Mouse (Mus musculus) cerebellum, adult 9-11 months (tissue): ENCODE measurements around the gene Cldn13.
"Not testable (repeated sequence)": the region's sequence is repeated elsewhere in the genome, so short reads cannot be mapped to it uniquely, and the experiment has no call there.

Source experiments
- DNase-seq: peaks from one replicate; pipeline ENCODE4 v3.0.0; 2022

Cldn13 gene

GRCm38 (mm10) chr5:134915311-134915710, at the start of gene Cldn13:
TSS of gene Cldn13 (minus strand) at chr5:134915526.
- DNase-seq = no peak

DNA sequence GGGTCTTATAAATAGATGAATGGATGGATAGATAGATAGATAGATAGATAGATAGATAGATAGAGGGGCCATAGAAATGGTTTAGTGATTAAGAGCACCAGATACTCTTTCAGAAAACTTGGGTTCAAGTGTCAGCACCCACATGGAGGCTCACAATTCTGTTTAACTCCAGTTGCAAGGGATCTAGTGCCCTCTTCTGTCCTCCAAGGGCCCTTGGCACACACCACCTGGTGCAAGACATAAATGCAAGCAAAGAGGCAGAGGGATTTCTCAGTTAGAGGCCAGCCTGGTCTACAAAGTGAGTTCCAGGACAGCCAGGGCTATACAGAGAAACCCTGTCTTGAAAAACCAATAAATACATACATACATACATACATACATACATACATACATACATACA, 49.3 kb upstream of the Cldn13 start:
- DNase-seq = not testable (repeated sequence)

GRCm38 (mm10) chr5:134963546-134963945, 48.2 kb upstream of the Cldn13 start:
- DNase-seq = no peak

- DNase-seq = no peak
These were observed 46.2 kb upstream of the Cldn13 start for GRCm38 (mm10) chr5:134961519-134961918.

DNA sequence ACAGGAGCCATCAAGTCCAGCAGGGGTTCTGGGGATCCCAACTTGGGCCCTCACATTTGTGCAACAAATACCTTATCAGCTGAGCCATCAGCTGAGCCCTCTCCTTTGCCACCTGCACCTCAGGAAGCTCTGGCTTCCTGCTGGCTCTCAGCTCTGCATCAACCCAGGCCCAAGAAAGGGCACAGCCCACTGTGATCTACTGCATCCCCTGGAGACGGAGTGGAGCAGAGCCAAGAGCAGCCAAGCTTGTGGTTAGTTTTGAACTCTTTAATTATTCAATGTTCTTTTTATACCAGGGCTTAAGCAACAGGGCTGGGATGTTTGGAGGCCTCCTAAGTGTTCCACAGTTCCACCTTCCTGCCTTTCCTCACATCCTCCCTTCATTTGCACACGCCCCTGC, 45.1 kb upstream of the Cldn13 start:
- no peak for DNase-seq

- DNase-seq = no peak
These were observed 43.8 kb upstream of the Cldn13 start for GRCm38 (mm10) chr5:134959114-134959513.

- DNase-seq = no peak
These were observed 40.2 kb upstream of the Cldn13 start for GRCm38 (mm10) chr5:134955491-134955890.

DNA sequence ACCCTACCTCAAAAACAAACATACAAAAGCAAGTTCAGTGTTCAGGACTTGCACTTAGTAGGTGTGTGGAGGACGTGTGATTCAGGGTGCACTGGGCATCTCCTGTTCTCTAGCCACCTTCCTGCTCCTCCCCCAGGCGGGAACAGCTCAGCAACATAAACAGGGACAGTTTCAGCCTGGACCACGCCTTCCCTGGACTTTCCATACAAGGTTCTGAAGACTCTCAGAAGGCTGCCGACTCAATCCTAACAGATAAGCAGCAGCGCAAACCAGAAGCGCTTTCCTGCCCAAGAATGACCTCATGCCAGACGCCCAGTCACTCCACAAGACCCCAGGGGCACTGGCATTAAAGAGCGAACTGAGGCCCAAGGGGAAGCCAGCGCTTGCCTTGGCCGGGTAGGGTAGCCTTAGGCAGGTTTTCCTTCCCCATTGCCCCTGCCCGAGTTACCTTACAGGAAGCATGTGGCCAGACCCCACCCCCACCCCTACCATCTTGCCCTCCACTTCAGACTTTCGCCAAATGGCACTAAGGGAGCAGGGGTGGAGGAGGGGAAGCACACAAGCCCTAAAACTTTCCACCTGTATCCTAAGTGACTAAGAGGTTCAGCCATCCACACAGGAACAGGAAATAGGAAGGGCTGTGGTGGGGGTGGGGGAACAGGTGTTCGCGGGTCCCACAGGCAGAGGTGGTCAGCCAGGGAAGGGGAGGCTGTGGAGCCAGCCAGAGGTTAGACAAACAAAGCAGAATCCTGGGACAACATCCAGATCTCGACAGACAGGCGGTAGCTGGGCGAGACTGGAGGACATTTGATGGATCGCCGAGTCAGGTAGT, 35.9 kb upstream of the Cldn13 start:
- no peak for DNase-seq

DNA sequence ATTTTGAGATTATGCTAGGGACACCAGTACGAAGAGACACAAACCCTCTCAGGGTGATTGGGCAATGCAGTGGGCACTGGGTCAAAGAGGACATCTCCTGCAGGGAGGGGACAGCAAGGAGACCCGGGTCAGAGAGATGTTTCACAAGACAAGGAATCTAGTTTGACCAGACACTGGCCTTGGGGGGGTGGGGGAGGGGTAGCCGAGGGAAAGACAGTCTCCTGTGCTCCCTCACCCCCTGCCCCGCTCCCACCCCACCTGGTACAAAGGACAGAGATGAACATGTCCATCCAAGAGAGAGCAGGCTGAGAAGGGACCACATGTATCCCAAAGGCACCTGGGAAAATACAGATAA, 32.7 kb upstream of the Cldn13 start:
- DNase-seq = no peak

GRCm38 (mm10) chr5:134947420-134948084, 32.2 kb upstream of the Cldn13 start:
- no peak for DNase-seq

DNA sequence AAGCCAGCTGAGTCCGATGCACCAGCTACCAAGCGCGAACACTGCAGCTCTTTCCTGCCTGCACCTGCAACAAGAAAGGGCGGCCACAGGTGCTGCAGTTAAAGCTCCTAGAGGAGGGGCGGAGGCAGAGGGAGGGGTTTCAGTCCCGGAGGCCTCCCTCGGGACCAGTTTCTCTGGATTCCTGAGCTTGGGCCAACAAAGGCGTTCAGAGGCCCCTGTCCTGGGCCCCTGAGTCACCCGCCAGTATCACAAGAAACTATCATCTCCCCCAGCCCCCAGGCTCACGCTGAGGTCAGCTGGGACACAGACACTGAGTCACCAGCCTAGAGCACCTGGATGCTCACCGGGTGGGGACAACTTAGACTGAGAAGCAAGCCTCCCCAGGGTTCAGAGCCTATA, 31.5 kb upstream of the Cldn13 start, which contains the start of gene Cldn4:
Cldn4 (minus strand) TSS at position 78 of the 399 bp plus-strand sequence.
- DNase-seq = no peak

- DNase-seq = no peak
These were observed 30.9 kb upstream of the Cldn13 start for GRCm38 (mm10) chr5:134946063-134946856.

GRCm38 (mm10) chr5:134945266-134945959, 30.1 kb upstream of the Cldn13 start:
- DNase-seq = no peak

DNA sequence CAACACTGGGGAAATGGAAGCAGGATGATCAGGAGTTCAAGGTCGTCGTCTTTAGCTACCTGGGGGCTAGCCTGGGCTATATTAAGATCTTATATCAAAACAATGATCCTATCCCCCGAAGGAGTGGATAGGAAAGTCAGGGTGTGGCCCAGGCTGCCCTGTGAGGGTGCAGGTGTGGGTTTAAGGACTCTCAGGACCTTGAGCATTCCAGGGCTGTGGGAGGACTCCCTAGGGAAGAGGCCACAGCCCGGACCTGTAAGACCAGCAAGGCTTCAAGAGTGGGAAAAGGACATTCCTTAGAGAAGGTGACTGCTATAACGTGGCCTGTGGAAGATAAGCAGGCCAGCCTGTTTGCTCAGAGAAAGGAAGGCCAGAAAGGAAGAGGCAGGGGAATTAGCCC, 28.9 kb upstream of the Cldn13 start:
- DNase-seq = no peak

DNA sequence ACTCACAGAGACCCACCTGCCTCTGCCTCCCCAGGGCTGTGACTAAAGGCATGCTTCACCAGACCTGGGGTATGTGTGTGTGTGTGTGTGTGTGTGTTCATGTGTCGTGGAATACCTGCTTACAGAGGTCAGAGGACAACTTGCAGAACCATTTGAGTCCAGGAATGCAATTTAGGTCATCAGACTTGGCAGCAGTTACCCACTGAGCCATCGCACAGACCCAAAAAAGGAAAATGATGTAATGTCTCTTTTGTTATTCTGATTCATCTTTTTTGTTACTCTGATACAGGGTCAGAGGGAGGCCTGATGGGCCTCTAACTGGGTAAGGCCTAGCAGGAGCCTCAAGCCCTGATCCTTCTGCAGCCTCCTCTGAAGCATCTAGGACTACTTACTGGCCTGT, 27.4 kb upstream of the Cldn13 start:
- DNase-seq = no peak

DNA sequence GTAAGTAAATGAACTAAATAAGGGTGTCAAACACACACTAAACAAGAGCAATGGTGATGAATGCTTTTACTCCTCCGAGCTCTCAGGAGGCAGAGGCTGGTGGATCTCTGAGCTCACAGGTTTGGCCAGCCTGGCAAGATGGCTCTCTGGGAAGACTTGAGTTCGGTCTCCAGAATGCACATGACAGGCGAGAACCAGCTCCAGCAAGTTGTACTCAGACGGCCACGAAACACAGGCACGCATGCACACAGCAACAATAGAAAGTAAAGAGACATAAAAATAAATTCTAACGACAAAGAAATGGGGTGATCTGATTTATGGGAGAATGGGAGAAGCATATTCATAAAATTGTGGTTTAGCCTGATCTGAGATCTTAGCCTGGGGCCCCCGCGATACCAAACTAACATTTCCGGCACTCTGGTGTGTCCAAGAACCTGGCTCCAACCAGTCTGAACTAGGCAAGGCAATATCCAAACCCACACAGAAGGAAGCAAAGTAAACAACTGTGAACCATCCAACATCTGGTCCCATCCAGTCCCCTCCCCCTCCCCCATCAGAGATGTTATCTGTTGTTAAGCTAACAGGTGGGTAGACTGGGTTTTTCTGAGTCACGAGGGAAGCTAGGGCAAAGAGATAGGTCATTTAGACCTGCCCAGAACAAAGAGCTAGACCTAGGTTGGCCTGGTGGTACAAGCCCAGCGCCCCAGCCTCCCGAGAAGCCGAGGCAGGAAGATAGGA, 26.3 kb upstream of the Cldn13 start:
- no peak for DNase-seq

DNA sequence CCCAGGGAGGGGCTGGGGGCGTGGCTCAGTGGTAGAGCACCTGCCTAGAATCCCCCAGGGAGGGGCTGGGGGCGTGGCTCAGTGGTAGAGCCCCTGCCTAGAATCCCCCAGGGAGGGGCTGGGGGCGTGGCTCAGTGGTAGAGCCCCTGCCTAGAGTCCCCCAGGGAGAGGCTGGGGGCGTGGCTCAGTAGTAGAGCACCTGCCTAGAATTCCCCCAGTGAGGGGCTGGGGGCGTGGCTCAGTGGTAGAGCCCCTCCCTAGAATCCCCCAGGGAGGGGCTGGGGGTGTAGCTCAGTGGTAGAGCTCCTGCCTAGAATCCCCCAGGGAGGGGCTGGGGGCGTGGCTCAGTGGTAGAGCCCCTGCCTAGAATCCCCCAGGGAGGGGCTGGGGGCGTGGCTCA, 24.2 kb upstream of the Cldn13 start:
- DNase-seq = not testable (repeated sequence)

DNA sequence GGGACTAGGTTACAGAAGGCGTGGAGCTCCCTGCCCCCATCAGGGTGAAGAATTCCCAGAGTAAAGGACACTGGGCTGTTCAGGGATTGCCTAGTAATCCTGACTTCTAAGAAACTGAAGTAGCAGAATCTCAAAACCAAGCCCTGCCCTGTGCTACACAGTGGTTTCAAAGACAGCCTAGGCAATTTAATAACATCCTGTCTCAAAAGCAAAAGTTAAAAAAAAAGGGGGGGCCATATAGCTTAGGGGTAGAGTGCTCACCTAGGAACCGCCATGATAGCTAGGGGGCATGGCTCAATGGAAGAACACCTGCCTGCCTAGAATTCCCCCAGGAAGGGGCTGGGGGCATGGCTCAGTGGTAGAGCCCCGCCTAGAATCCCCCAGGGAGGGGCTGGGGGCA, 23.7 kb upstream of the Cldn13 start:
- DNase-seq = no peak

GRCm38 (mm10) chr5:134936626-134937185, 21.4 kb upstream of the Cldn13 start:
- DNase-seq = no peak

GRCm38 (mm10) chr5:134936051-134936450, 20.7 kb upstream of the Cldn13 start:
- no peak for DNase-seq

DNA sequence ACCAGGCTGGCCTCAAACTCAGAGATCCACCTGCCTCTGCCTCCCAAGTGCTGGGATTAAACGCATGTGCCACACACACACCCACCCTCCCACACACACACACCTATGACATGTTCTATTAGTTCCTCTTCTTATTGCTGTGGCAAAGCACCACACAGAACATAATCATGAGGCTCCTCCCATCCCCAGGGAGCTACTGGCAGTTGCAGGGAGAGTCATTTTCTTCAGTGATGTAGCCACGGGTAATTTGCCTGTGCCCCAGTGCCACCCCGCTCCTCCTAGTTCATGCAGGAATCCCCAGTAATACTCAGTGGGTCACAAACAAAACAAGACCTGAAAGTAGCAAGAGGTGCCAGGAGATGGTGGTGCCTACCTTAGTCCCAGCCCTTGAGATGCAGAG, 19.3 kb upstream of the Cldn13 start:
- DNase-seq = no peak

GRCm38 (mm10) chr5:134933686-134934085, 18.4 kb upstream of the Cldn13 start:
- DNase-seq = not testable (repeated sequence)
